In genomic region chr3:88566536-88567061, GRCm38 (mm10) we compare ENCODE assay signal across 19 mouse cellular contexts. TPM values are rescaled to one million over a fixed set of nuclear protein-coding genes. Genes with fewer than 3 reads are reported as not detected.
A peak's percentile ranks its signal among the peaks of the same experiment; 100 is the strongest.
DNase-seq lines count a peak whose midpoint lies in the region; ATAC-seq and TF ChIP-seq lines count a peak whose summit lies in the region.
"Had no signal": no experiment of that assay in that cellular context is flagged by ENCODE, and none has a peak within 500 bp of the region (broad histone marks: within the 10 kb centered on the region; RNA-seq: fewer than 3 reads in every experiment).

No protein-coding gene starts in this region.

- TF ChIP-seq EP300 in stomach, postnatal 0 days (optimal IDR thresholded peaks at IDR 0.05) = no peak

- H3K36me3 ChIP-seq in heart, embryonic 15.5 days = peaks cover 71% of the 10 kb centered on the region
- peaks cover 90% of the 10 kb centered on the region for H3K36me3 ChIP-seq in heart, embryonic 12.5 days
- H3K36me3 ChIP-seq in liver, adult 2 months (ENCODE audit: control insufficient read depth, insufficient read depth, low read length) = peaks cover 8% of the 10 kb centered on the region
- peaks cover 23% of the 10 kb centered on the region for H3K36me3 ChIP-seq in stomach, postnatal 0 days (ENCODE audit: control insufficient read depth, insufficient read depth, low read length)

- peak; percentile 81 for DNase-seq in liver, adult 2 months (ENCODE audit: extremely low read depth, low read depth, low spot score)
- no peak for DNase-seq in liver
- DNase-seq in stomach, postnatal 0 days (ENCODE audit: low spot score) = no peak
- DNase-seq in layer of hippocampus, adult 11-12 months (ENCODE audit: low spot score) = no peak
- DNase-seq: adrenal gland, adult 8-10 months; cerebellum, adult 11-12 months; cerebellum, postnatal 25 days; kidney, adult 11 months; right cerebral cortex, postnatal 14 days; thymus, postnatal 25 days had no signal

- ATAC-seq in heart, embryonic 15.5 days (replicated peaks; ENCODE audit: insufficient number of reproducible peaks, insufficient read depth, low FRiP score, low read depth) = no peak; the same call in 1 of the 2 replicates
- no peak for ATAC-seq in heart, embryonic 12.5 days (ENCODE audit: insufficient number of reproducible peaks, low FRiP score)
- no peak for ATAC-seq in stomach, postnatal 0 days (ENCODE audit: low FRiP score, low TSS enrichment)

- no peak overlapping the region for H3K4me2 ChIP-seq in heart, embryonic 15.5 days
- no peak overlapping the region for H3K4me2 ChIP-seq in heart, embryonic 12.5 days
- no peak overlapping the region for H3K4me2 ChIP-seq in stomach, postnatal 0 days (replicated peaks; ENCODE audit: low read depth)
- H3K4me2 ChIP-seq: forebrain, embryonic 12.5 days; hindbrain, embryonic 14.5 days; limb, embryonic 13.5 days; midbrain, embryonic 12.5 days; neural tube, embryonic 13.5 days had no signal

- H3K79me2 ChIP-seq in liver, adult 2 months (ENCODE audit: control insufficient read depth, insufficient read depth, low read length) = no peaks in the 10 kb centered on the region

- no peak overlapping the region for H3K9ac ChIP-seq in heart, embryonic 15.5 days
- no peak overlapping the region for H3K9ac ChIP-seq in heart, embryonic 12.5 days
- no peak overlapping the region for H3K9ac ChIP-seq in liver, adult 2 months (ENCODE audit: low read depth, low read length)
- H3K9ac ChIP-seq in stomach, postnatal 0 days (ENCODE audit: low read length) = no peak overlapping the region
- H3K9ac ChIP-seq: forebrain, embryonic 12.5 days; hindbrain, embryonic 14.5 days; limb, embryonic 13.5 days; midbrain, embryonic 12.5 days; neural tube, embryonic 13.5 days had no signal

- no peak for TF ChIP-seq POLR2A in liver, adult 2 months (IDR thresholded peaks at IDR 0.05; ENCODE audit: extremely low read depth, insufficient read depth, low read length)

- H3K9me3 ChIP-seq in heart, embryonic 15.5 days (replicated peaks) = no peaks in the 10 kb centered on the region
- H3K9me3 ChIP-seq in heart, embryonic 12.5 days (replicated peaks) = no peaks in the 10 kb centered on the region
- no peaks in the 10 kb centered on the region for H3K9me3 ChIP-seq in stomach, postnatal 0 days (ENCODE audit: control insufficient read depth, low read length)
- H3K9me3 ChIP-seq: forebrain, embryonic 12.5 days; limb, embryonic 13.5 days; midbrain, embryonic 12.5 days; neural tube, embryonic 13.5 days had no signal

- no peak overlapping the region for H3K4me3 ChIP-seq in heart, embryonic 15.5 days
- H3K4me3 ChIP-seq in heart, embryonic 12.5 days = no peak overlapping the region
- no peak overlapping the region for H3K4me3 ChIP-seq in liver, adult 2 months (ENCODE audit: insufficient read depth, low read depth, low read length)
- H3K4me3 ChIP-seq in brown adipose tissue, adult 24 weeks (ENCODE audit: insufficient read depth, low read depth, low read length) = no peak overlapping the region
- no peak overlapping the region for H3K4me3 ChIP-seq in stomach, postnatal 0 days (ENCODE audit: low read depth, low read length)
- H3K4me3 ChIP-seq: forebrain, embryonic 12.5 days; limb, embryonic 13.5 days; midbrain, embryonic 12.5 days; neural tube, embryonic 13.5 days had no signal

- TF ChIP-seq CTCF in liver, adult 2 months (IDR thresholded peaks at IDR 0.05; ENCODE audit: low read depth, low read length) = no peak
- no peak for TF ChIP-seq CTCF in stomach, postnatal 0 days (IDR thresholded peaks at IDR 0.05; ENCODE audit: low read depth)

- H3K4me1 ChIP-seq in heart, embryonic 15.5 days (replicated peaks) = peaks cover 10% of the 10 kb centered on the region
- H3K4me1 ChIP-seq in heart, embryonic 12.5 days (replicated peaks) = peaks cover 4% of the 10 kb centered on the region; the same call in 1 of the 2 replicates
- peaks cover 36% of the 10 kb centered on the region for H3K4me1 ChIP-seq in liver, adult 2 months (ENCODE audit: control insufficient read depth, insufficient read depth, low read length)
- peaks cover 15% of the 10 kb centered on the region for H3K4me1 ChIP-seq in brown adipose tissue, adult 24 weeks (ENCODE audit: control insufficient read depth, insufficient read depth, insufficient read length, low read length)
- H3K4me1 ChIP-seq in stomach, postnatal 0 days (replicated peaks; ENCODE audit: control insufficient read depth, insufficient read depth) = no peaks in the 10 kb centered on the region
- H3K4me1 ChIP-seq: limb, embryonic 13.5 days had no signal

- peak overlapping the region; percentile 37 for H3K27ac ChIP-seq in heart, embryonic 15.5 days
- H3K27ac ChIP-seq in heart, embryonic 12.5 days (ENCODE audit: poor library complexity, severe bottlenecking) = no peak overlapping the region
- H3K27ac ChIP-seq in liver, adult 2 months (replicated peaks; ENCODE audit: insufficient read depth, low read depth, low read length) = peak overlapping the region; percentile 61
- H3K27ac ChIP-seq in brown adipose tissue, adult 24 weeks (replicated peaks; ENCODE audit: low read depth, low read length) = peak overlapping the region; percentile 92
- H3K27ac ChIP-seq in stomach, postnatal 0 days (replicated peaks) = peak overlapping the region; percentile 8
- H3K27ac ChIP-seq: forebrain, embryonic 12.5 days; hindbrain, embryonic 14.5 days; limb, embryonic 13.5 days; midbrain, embryonic 12.5 days; neural tube, embryonic 13.5 days had no signal

- H3K27me3 ChIP-seq in heart, embryonic 15.5 days = no peaks in the 10 kb centered on the region
- H3K27me3 ChIP-seq in heart, embryonic 12.5 days (replicated peaks) = no peaks in the 10 kb centered on the region
- H3K27me3 ChIP-seq in liver, adult 2 months (ENCODE audit: control insufficient read depth, insufficient read depth, low read length) = no peaks in the 10 kb centered on the region
- no peaks in the 10 kb centered on the region for H3K27me3 ChIP-seq in stomach, postnatal 0 days (ENCODE audit: control insufficient read depth, insufficient read depth, low read length)
- H3K27me3 ChIP-seq: forebrain, embryonic 12.5 days; limb, embryonic 13.5 days; midbrain, embryonic 12.5 days; neural tube, embryonic 13.5 days had no signal

- 74% methylated on average over 4 of the region's 4 CpGs for WGBS in heart, embryonic 15.5 days
- 83% methylated on average over 4 of the region's 4 CpGs for WGBS in heart, embryonic 12.5 days
- 25% methylated on average over 4 of the region's 4 CpGs for WGBS in liver, adult 2 months
- 80% methylated on average over 4 of the region's 4 CpGs for WGBS in stomach, postnatal 0 days

RNA-seq across cellular contexts. Expression of gene Ssr2, which starts 9.1 kb away (rescaled TPM):
- polyA plus RNA-seq in heart, embryonic 15.5 days (2015; fragmentation: Nextera tagmentation; extraction: Ambion mirVana) = 164 and 178 TPM in 2 replicates
- 181 and 185 TPM in 2 replicates for polyA plus RNA-seq in heart, embryonic 12.5 days (2016; fragmentation: Nextera tagmentation; extraction: Ambion mirVana)
- 90.0 and 110 TPM in 2 replicates for total RNA-seq in liver, adult 2 months (2014; rRNA removed)
- polyA plus RNA-seq in liver, adult 2 months (2012; rRNA removed) = 155 and 176 TPM in 2 replicates
- 84.2 and 89.0 TPM in 2 replicates for polyA plus RNA-seq in brown adipose tissue, adult 24 weeks (2012; ENCODE audit: insufficient read depth, insufficient read length, missing spikeins)
- polyA plus RNA-seq in stomach, postnatal 0 days (2015; fragmentation: Nextera tagmentation; extraction: Ambion mirVana) = 257 and 271 TPM in 2 replicates

RNA-seq across cellular contexts. Expression of gene Ubqln4, which starts 13.0 kb away (rescaled TPM):
- polyA plus RNA-seq in heart, embryonic 15.5 days (2015; fragmentation: Nextera tagmentation; extraction: Ambion mirVana) = 30.0 and 34.9 TPM in 2 replicates
- polyA plus RNA-seq in heart, embryonic 12.5 days (2016; fragmentation: Nextera tagmentation; extraction: Ambion mirVana) = 46.5 and 47.9 TPM in 2 replicates
- 8.3 and 14.2 TPM in 2 replicates for total RNA-seq in liver, adult 2 months (2014; rRNA removed)
- 41.1 and 42.8 TPM in 2 replicates for polyA plus RNA-seq in liver, adult 2 months (2012; rRNA removed)
- 36.6 and 42.2 TPM in 2 replicates for polyA plus RNA-seq in brown adipose tissue, adult 24 weeks (2012; ENCODE audit: insufficient read depth, insufficient read length, missing spikeins)
- 19.5 and 21.8 TPM in 2 replicates for polyA plus RNA-seq in stomach, postnatal 0 days (2015; fragmentation: Nextera tagmentation; extraction: Ambion mirVana)

RNA-seq across cellular contexts. Expression of gene Lamtor2, which starts 13.7 kb away (rescaled TPM):
- polyA plus RNA-seq in heart, embryonic 15.5 days (2015; fragmentation: Nextera tagmentation; extraction: Ambion mirVana) = 119 and 144 TPM in 2 replicates
- polyA plus RNA-seq in heart, embryonic 12.5 days (2016; fragmentation: Nextera tagmentation; extraction: Ambion mirVana) = 108 and 114 TPM in 2 replicates
- total RNA-seq in liver, adult 2 months (2014; rRNA removed) = 104 and 125 TPM in 2 replicates
- 201 and 204 TPM in 2 replicates for polyA plus RNA-seq in liver, adult 2 months (2012; rRNA removed)
- polyA plus RNA-seq in brown adipose tissue, adult 24 weeks (2012; ENCODE audit: insufficient read depth, insufficient read length, missing spikeins) = 209 and 224 TPM in 2 replicates
- polyA plus RNA-seq in stomach, postnatal 0 days (2015; fragmentation: Nextera tagmentation; extraction: Ambion mirVana) = 154 and 157 TPM in 2 replicates

RNA-seq across cellular contexts. Expression of gene Rab25, which starts 18.5 kb away (rescaled TPM):
- 0.92 and 4.0 TPM in 2 replicates for polyA plus RNA-seq in heart, embryonic 15.5 days (2015; fragmentation: Nextera tagmentation; extraction: Ambion mirVana)
- 0.55 TPM in 1 of 2 replicates, not detected in the other for polyA plus RNA-seq in heart, embryonic 12.5 days (2016; fragmentation: Nextera tagmentation; extraction: Ambion mirVana)
- total RNA-seq in liver, adult 2 months (2014; rRNA removed) = 0.18 and 0.20 TPM in 2 replicates
- 0.32 and 0.46 TPM in 2 replicates for polyA plus RNA-seq in liver, adult 2 months (2012; rRNA removed)
- not detected in 2 replicates for polyA plus RNA-seq in brown adipose tissue, adult 24 weeks (2012; ENCODE audit: insufficient read depth, insufficient read length, missing spikeins)
- 252 and 271 TPM in 2 replicates for polyA plus RNA-seq in stomach, postnatal 0 days (2015; fragmentation: Nextera tagmentation; extraction: Ambion mirVana)
- total RNA-seq: adrenal gland, adult 8-10 months; left cerebral cortex, adult 8-10 months had no signal
- polyA plus RNA-seq: neural tube, embryonic 13.5 days had no signal

RNA-seq across cellular contexts. Expression of gene Mex3a, which starts 34.4 kb away (rescaled TPM):
- polyA plus RNA-seq in heart, embryonic 15.5 days (2015; fragmentation: Nextera tagmentation; extraction: Ambion mirVana) = 6.5 and 8.0 TPM in 2 replicates
- 11.8 and 13.9 TPM in 2 replicates for polyA plus RNA-seq in heart, embryonic 12.5 days (2016; fragmentation: Nextera tagmentation; extraction: Ambion mirVana)
- under 0.01 TPM in 2 replicates for total RNA-seq in liver, adult 2 months (2014; rRNA removed)
- polyA plus RNA-seq in liver, adult 2 months (2012; rRNA removed) = 0.02 and 0.04 TPM in 2 replicates
- 0.16 and 0.21 TPM in 2 replicates for polyA plus RNA-seq in brown adipose tissue, adult 24 weeks (2012; ENCODE audit: insufficient read depth, insufficient read length, missing spikeins)
- 3.3 and 3.4 TPM in 2 replicates for polyA plus RNA-seq in stomach, postnatal 0 days (2015; fragmentation: Nextera tagmentation; extraction: Ambion mirVana)
